Mouse (Mus musculus): Measurements from ENCODE around the gene Klk14. TPM values are rescaled to one million over a fixed set of nuclear protein-coding genes. Genes with fewer than 3 reads are reported as not detected.
"Not testable (repeated sequence)": the region's sequence is repeated elsewhere in the genome, so short reads cannot be mapped to it uniquely, and the experiment has no call there.

Gene Klk14
- polyA plus RNA-seq (2016; fragmentation: Nextera tagmentation; extraction: Ambion mirVana) = not detected in 2 replicates

DNA sequence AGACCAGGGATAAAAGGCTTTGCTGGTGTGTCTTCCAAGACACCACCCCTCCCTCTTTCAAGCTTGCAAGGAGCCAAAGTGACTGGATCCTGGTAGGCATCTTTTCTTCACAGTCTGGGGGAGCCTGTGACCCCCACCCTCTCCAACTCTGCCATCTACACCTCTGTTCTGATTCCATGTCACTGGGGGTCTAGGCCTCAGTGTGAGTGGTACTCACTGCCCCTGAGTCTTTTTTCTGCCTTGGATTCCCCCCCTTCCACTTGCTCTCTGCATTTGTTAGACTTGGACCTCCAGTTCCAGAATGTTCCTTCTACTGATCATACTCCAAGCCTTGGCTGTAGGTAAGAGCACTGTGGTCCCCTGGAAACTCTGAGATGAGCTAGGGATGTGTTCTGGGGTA is at the start of gene Klk14:
TSS of gene Klk14 (plus strand) at position 301 of the 400 bp plus-strand sequence.
- Histone ChIP-seq H3K36me3 (replicated peaks) (no peaks in the 10 kb centered on the region), H3K27ac (no peak within 1 kb of the TSS), H3K4me3 (no peak within 1 kb of the TSS), H3K4me1 (no peaks in the 10 kb centered on the region), H3K27me3 (ENCODE audit: poor library complexity, severe bottlenecking) (no peaks in the 10 kb centered on the region), H3K9me3 (peaks cover 4% of the 10 kb centered on the region; the same call in 1 of the 2 replicates)
- DNase-seq (ENCODE audit: extremely low spot score, low spot score) = no peak

DNA sequence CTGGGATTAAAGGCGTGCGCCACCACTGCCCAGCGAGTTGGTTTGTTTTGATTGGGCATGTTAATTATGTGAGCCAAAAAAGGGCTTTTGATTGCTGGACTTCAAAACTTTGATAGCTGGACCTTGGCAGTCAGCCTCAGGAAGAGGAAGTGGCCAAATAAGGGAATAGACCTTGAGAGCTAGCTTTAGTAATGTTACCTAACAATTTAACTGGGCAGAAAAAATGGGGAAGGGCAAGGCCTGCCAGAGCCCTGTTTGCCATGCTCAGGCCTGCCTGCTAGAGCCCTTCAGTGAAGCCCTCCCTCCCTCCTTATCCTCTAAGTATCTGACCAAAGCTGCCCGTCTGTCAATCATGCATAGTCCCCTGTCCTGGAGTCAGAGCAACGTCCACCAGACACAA is 47.6 kb upstream of the Klk14 start:
- Histone ChIP-seq H3K4me3 (no peak overlapping the region), H3K27me3 (ENCODE audit: poor library complexity, severe bottlenecking) (no peaks in the 10 kb centered on the region), H3K9me3 (no peaks in the 10 kb centered on the region), H3K36me3 (replicated peaks) (no peaks in the 10 kb centered on the region), H3K27ac (no peak overlapping the region), H3K4me1 (no peaks in the 10 kb centered on the region)
- no peak for DNase-seq (ENCODE audit: extremely low spot score, low spot score)
- 91% methylated on average over 5 of the region's 5 CpGs for WGBS

DNA sequence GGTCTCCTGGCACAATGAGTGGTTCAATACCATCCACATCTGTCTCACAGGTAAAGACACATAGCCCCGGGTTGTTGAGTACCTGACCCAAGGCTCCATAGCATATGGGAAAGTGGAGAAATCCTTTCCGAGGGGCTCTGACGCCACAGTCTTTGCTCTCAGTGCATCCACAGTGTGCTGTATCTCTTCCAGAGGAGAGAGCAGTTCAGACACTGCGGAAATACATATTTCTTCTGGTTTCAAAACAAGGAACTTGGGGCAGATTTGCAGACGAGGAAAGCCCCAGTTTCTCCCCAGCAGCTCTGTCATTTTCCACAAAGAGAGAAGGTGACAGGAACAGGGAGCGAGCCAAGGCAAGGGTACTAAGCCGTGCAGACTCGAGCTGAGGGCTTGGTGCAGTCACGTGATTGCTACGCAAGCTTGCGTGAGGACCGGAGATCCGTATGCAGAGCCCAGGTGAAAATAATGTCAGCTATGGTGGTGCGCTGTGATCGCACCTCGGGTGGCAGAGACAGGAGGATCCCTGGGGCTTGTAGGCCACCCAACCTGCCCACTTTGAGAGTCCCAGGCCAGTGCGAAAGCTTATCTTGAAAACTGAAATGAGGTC is 47.1 kb upstream of the Klk14 start:
- H3K27ac ChIP-seq = no peak overlapping the region
- no peaks in the 10 kb centered on the region for H3K9me3 ChIP-seq
- H3K36me3 ChIP-seq (replicated peaks) = no peaks in the 10 kb centered on the region
- no peaks in the 10 kb centered on the region for H3K4me1 ChIP-seq
- no peak overlapping the region for H3K4me3 ChIP-seq
- DNase-seq (ENCODE audit: extremely low spot score, low spot score) = no peak
- WGBS = 86% methylated on average over 17 of the region's 17 CpGs
- H3K27me3 ChIP-seq (ENCODE audit: poor library complexity, severe bottlenecking) = no peaks in the 10 kb centered on the region

DNA sequence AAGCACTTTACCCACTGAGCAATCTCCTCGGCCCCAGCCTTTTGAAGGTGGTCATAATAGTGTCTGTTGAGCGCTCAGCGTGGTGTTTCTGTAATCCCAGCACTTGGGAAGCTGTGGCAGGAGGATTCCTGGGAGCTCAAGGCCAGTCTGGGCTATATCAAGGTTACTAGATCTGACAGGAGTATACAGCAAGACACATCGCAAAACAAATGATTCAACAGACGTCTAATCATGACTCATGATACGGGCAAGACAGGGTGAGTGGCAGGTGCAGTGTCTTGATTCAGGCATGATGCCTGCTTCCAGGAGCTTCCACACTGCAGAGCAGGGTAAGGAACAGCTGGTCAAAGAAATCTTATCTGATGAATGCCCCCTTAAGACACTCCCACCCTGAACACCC is 37.5 kb upstream of the Klk14 start:
- Histone ChIP-seq H3K4me3 (no peak overlapping the region), H3K36me3 (replicated peaks) (no peaks in the 10 kb centered on the region), H3K27ac (no peak overlapping the region), H3K27me3 (ENCODE audit: poor library complexity, severe bottlenecking) (no peaks in the 10 kb centered on the region), H3K9me3 (no peaks in the 10 kb centered on the region; the same call in 1 of the 2 replicates), H3K4me1 (no peaks in the 10 kb centered on the region)
- DNase-seq (ENCODE audit: extremely low spot score, low spot score) = no peak
- 86% methylated on average over 6 of the region's 6 CpGs for WGBS

DNA sequence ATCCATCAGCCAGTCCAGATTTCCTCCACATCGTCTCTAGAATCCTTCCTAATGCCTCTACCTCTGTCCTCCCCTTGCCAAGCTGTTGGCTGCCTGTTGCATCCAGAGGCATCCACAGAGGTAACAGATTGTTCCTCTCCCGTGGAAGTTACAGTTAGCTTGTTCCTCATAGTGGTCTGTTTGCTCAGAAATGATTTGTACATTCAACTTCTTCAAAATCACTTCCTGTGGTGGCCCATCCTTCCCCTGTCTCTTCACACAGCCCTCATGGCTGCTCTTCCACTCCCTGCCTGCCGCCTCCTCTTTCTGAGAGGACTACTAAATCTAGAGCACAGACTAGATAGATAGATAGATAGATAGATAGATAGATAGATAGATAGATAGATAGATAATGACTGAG is 35.7 kb upstream of the Klk14 start:
- WGBS = 86% methylated on average over 3 of the region's 3 CpGs
- no peak overlapping the region for H3K4me3 ChIP-seq

DNA sequence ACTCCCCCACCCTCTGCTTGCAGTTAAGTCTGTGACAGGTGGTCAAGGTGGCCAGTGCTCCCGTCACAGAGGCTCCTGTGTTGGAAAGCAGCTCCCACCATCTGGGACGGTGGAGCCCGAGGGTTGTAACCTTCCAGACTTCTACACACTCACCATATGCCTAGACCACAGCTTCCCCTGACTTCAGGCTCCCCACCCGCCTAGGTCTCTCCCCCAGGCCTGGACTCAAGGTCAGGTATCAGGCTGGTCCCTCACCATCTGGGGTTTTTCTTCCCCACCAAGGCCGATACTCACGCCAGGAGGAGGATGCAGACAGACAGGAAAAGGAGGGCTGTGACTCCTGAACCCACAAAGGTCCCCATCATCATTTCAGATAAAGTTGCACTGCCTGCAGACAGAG is 34.0 kb upstream of the Klk14 start:
- DNase-seq (ENCODE audit: extremely low spot score, low spot score) = no peak
- H3K27ac ChIP-seq = no peak overlapping the region
- no peaks in the 10 kb centered on the region for H3K4me1 ChIP-seq
- no peaks in the 10 kb centered on the region; the same call in 1 of the 2 replicates for H3K9me3 ChIP-seq
- H3K36me3 ChIP-seq (replicated peaks) = no peaks in the 10 kb centered on the region
- 80% methylated on average over 6 of the region's 6 CpGs for WGBS
- H3K4me3 ChIP-seq = no peak overlapping the region
- H3K27me3 ChIP-seq (ENCODE audit: poor library complexity, severe bottlenecking) = no peaks in the 10 kb centered on the region

More for the DNA sequence above, 35.7 kb upstream of the Klk14 start:
- Histone ChIP-seq H3K27ac (no peak overlapping the region), H3K9me3 (no peaks in the 10 kb centered on the region; the same call in 1 of the 2 replicates), H3K4me1 (no peaks in the 10 kb centered on the region), H3K36me3 (replicated peaks) (no peaks in the 10 kb centered on the region), H3K27me3 (ENCODE audit: poor library complexity, severe bottlenecking) (no peaks in the 10 kb centered on the region)
- DNase-seq (ENCODE audit: extremely low spot score, low spot score) = no peak

DNA sequence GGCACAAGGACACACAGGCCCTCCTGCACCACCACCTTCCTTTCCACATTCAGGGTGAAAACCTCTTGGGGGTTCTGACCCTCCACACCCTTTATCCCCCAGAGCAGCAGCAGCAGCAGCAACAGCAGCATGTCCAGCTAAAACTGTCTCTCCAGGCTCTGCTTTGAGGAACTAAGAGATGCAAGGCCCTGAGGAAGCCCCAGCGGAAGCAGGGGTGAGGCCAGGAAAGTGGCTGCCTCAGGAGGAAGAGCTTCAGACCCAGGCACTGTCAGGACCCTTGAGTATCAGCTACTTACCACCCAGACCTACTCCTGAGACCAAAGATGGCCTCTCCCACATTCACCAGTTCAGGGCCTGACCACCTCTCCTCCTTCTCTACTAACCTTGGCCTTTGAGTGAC is 30.2 kb upstream of the Klk14 start, which contains the start of gene Siglece:
TSS of gene Siglece (minus strand) at position 160 of the 400 bp plus-strand sequence.
- no peaks in the 10 kb centered on the region for H3K9me3 ChIP-seq
- H3K27ac ChIP-seq = no peak within 1 kb of the TSS
- no peak within 1 kb of the TSS for H3K4me3 ChIP-seq
- no peaks in the 10 kb centered on the region for H3K27me3 ChIP-seq (ENCODE audit: poor library complexity, severe bottlenecking)
- no peaks in the 10 kb centered on the region for H3K4me1 ChIP-seq
- no peaks in the 10 kb centered on the region for H3K36me3 ChIP-seq (replicated peaks)
- no peak for DNase-seq (ENCODE audit: extremely low spot score, low spot score)
- 79% methylated on average over 1 of the region's 1 CpGs for WGBS

DNA sequence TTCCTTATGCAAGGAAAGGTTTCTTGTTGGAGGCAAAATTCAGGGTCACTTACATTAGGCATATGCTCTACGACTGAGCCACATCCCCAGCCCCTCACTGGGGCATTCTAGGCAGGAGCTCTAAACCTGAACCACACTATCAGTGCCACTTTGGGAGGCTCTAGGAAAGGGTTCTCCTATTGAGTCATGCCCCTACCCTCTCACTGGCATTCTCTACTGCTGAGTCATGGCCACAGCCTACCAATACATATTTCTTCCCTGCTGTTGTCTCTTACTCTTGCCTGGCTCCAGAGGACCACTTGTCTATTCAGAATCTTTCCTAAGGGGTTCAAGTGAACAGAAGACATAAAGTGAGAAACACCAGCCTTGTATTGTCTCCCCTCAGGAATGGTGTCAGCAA is 27.4 kb upstream of the Klk14 start:
- WGBS = 100% methylated on average over 1 of the region's 1 CpGs
- H3K27ac ChIP-seq = no peak overlapping the region
- no peak for DNase-seq (ENCODE audit: extremely low spot score, low spot score)
- H3K9me3 ChIP-seq = no peaks in the 10 kb centered on the region
- H3K4me3 ChIP-seq = no peak overlapping the region
- no peaks in the 10 kb centered on the region for H3K4me1 ChIP-seq
- no peaks in the 10 kb centered on the region for H3K27me3 ChIP-seq (ENCODE audit: poor library complexity, severe bottlenecking)
- no peaks in the 10 kb centered on the region for H3K36me3 ChIP-seq (replicated peaks)

DNA sequence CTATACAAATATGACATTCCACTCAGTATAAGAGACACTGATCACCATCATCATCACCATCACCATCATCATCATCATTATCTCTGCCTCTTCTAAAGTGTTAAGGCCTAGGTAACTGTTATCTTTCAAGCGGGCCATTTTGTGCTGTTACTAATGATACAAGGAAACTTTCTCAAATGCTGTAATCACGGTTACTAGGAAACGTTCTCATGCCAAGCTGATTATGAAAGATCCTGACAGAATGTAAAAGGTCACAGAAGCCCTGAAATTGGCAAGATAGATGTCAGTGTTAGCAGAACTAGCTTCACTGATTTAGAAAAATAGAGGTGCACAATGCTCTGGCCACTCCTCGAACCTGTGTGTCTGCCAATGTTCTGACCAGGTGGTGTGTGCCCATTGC is 23.0 kb upstream of the Klk14 start:
- H3K27ac ChIP-seq; H3K4me3 ChIP-seq; H3K27me3 ChIP-seq (ENCODE audit: poor library complexity, severe bottlenecking); DNase-seq (ENCODE audit: extremely low spot score, low spot score); H3K4me1 ChIP-seq; H3K36me3 ChIP-seq (replicated peaks); H3K9me3 ChIP-seq: not testable (repeated sequence)
- WGBS = 94% methylated on average over 4 of the region's 4 CpGs

DNA sequence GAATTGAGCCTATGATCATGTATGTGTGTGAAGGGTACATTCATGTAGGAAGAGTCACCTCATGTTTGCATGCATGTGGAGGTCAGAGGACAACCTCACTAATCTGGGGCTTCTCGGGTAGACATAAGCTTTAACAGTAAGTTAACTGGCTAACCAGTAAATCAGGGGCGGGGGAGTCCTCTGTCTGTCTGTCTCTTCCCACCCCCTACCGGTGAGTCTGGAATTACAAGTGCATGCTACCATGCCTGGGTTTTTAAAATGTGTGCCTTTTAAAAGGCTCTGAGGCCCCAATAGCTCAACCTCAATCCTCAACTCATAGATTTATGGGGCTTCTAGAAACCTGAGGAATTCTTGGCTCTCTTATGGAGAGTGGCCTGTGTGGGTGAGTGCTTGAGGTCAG is 21.6 kb upstream of the Klk14 start:
- DNase-seq (ENCODE audit: extremely low spot score, low spot score) = no peak
- no peaks in the 10 kb centered on the region for H3K9me3 ChIP-seq
- 16% methylated on average over 3 of the region's 3 CpGs for WGBS
- H3K27me3 ChIP-seq (ENCODE audit: poor library complexity, severe bottlenecking) = no peaks in the 10 kb centered on the region
- H3K4me1 ChIP-seq = peaks cover 15% of the 10 kb centered on the region
- H3K36me3 ChIP-seq (replicated peaks) = no peaks in the 10 kb centered on the region
- H3K4me3 ChIP-seq = no peak overlapping the region
- H3K27ac ChIP-seq = no peak overlapping the region

DNA sequence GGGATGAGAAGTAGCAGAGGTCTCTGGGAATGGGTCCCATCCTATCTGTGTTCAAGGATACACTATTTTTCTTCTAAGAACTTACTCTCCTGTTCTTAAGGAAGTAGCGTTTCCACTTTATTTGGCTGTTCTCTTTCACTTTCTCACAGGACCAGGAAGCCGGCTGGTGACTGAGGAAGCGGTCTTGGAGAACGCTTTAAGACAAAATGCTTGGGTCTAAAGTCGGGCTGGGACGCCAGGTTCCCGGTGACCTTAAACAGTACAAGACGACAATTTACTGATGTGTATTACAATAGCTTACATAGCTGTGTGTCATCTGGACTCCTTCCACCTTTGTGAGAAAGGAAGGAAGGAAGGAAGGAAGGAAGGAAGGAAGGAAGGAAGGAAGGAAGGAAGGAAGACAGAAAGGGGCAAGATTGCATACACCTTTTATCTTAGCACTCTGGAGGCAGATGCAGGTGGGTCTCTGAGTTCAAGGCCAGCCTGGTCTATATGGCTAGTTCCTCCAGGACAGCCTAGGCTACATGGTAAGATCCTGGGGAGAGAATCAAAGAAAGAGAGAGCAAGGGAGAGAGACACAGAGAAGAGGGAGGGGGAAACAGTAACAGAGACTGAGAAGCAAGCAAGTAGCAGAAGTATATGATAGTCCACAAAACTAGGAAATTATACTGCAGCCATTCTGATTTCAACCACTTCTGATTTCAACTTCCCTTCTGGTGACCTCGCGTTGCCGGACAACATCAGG is 19.0 kb upstream of the Klk14 start:
- no peak for DNase-seq (ENCODE audit: extremely low spot score, low spot score)
- H3K4me3 ChIP-seq = peak overlapping the region; percentile 67
- 69% methylated on average over 11 of the region's 11 CpGs for WGBS
- H3K27ac ChIP-seq = peak overlapping the region; percentile 88
- peaks cover 15% of the 10 kb centered on the region for H3K4me1 ChIP-seq
- H3K36me3 ChIP-seq (replicated peaks) = peaks cover 24% of the 10 kb centered on the region
- H3K27me3 ChIP-seq (ENCODE audit: poor library complexity, severe bottlenecking) = no peaks in the 10 kb centered on the region
- H3K9me3 ChIP-seq = peaks cover 12% of the 10 kb centered on the region; the same call in 1 of the 2 replicates

DNA sequence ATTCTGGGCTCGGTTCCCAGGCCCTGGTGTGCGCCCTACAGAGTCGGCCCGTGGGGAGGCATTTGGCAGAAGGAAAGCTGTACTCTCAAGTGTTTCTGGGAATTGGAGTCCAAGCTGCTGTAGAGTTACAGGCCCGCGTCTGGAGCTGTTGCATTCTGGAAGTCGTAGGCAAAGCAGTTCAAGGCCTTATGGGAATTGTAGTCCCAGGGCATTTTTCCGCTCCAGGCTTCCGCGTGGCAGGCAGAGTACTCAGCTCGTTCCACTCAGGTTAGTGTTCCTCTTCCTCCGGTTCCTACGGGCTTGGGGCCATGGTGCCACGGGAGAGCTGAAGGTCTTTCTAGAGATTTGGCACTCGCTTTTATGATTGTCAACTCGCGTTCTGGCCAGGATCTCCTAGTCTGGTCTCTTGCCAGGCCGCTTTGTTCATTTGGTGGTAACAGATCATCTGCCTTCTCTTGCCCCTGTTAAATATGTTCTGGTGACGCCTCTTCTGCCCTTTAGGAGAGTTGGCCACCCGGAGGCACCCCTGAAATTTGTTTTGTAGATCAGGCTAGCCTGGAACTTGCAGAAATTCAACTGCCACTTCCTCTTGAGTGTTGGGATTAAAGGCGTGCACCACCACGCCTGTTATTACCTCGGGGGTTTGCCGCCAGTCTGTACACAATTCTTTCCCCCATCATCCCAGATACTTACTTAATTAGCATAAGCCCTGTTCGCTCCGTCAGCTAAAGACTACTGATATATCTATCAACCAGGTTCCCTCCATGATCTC is 18.2 kb upstream of the Klk14 start, which contains the start of gene Ctu1:
TSS of gene Ctu1 (plus strand) at position 208 of the 772 bp plus-strand sequence.
- H3K4me3 ChIP-seq = peak within 1 kb of the TSS; percentile 67
- peaks cover 20% of the 10 kb centered on the region; the same call in 1 of the 2 replicates for H3K9me3 ChIP-seq
- H3K27ac ChIP-seq = peak within 1 kb of the TSS; percentile 88
- peaks cover 32% of the 10 kb centered on the region for H3K36me3 ChIP-seq (replicated peaks)
- peaks cover 15% of the 10 kb centered on the region for H3K4me1 ChIP-seq
- DNase-seq (ENCODE audit: extremely low spot score, low spot score) = peak; percentile 85
- no peaks in the 10 kb centered on the region for H3K27me3 ChIP-seq (ENCODE audit: poor library complexity, severe bottlenecking)
- WGBS = under 1% methylated on average over 26 of the region's 26 CpGs
